Mouse (Mus musculus): ENCODE data around the gene Fam53b.

Gene Fam53b

GRCm38 (mm10) chr7:132813416-132814088 lies at the start of gene Fam53b:
TSS of gene Fam53b (minus strand) at chr7:132813886.
- DNase-seq (ENCODE audit: low spot score in 2 of 2) = peak; percentile 74 to 79

GRCm38 (mm10) chr7:132859042-132859958 lies 45.6 kb upstream of the Fam53b start, which contains the start of gene Abraxas2:
TSS of gene Abraxas2 (plus strand) at chr7:132859225.
- DNase-seq (ENCODE audit: low spot score in 2 of 2) = peak; percentile 86 to 88

GRCm38 (mm10) chr7:132858043-132858608 lies 44.4 kb upstream of the Fam53b start:
- no peak for DNase-seq (ENCODE audit: low spot score in 2 of 2)

GRCm38 (mm10) chr7:132856083-132856482 lies 42.4 kb upstream of the Fam53b start:
- DNase-seq (ENCODE audit: low spot score in 2 of 2) = no peak

GRCm38 (mm10) chr7:132853946-132854345 lies 40.3 kb upstream of the Fam53b start:
- DNase-seq (ENCODE audit: low spot score in 2 of 2) = no peak

- no peak for DNase-seq (ENCODE audit: low spot score in 2 of 2)
Measured at GRCm38 (mm10) chr7:132853361-132853760, 39.7 kb upstream of the Fam53b start.

GRCm38 (mm10) chr7:132852173-132852844 lies 38.6 kb upstream of the Fam53b start, which contains the start of gene Eef1akmt2:
TSS of gene Eef1akmt2 (minus strand) at chr7:132852673.
- DNase-seq (ENCODE audit: low spot score in 2 of 2) = peak; percentile 81 to 86

GRCm38 (mm10) chr7:132843152-132843551 lies 29.5 kb upstream of the Fam53b start:
- no peak for DNase-seq (ENCODE audit: low spot score in 2 of 2)

GRCm38 (mm10) chr7:132842455-132842854 lies 28.8 kb upstream of the Fam53b start:
- DNase-seq (ENCODE audit: low spot score in 2 of 2) = no peak

- no peak for DNase-seq (ENCODE audit: low spot score in 2 of 2)
Measured at GRCm38 (mm10) chr7:132841287-132841686, 27.6 kb upstream of the Fam53b start.

GRCm38 (mm10) chr7:132830955-132831354 lies 17.3 kb upstream of the Fam53b start:
- no peak for DNase-seq (ENCODE audit: low spot score in 2 of 2)

GRCm38 (mm10) chr7:132824346-132825022 lies 10.8 kb upstream of the Fam53b start:
- no peak for DNase-seq (ENCODE audit: low spot score in 2 of 2)

GRCm38 (mm10) chr7:132823832-132824231 lies 10.1 kb upstream of the Fam53b start:
- no peak for DNase-seq (ENCODE audit: low spot score in 2 of 2)

- DNase-seq (ENCODE audit: low spot score in 2 of 2) = no peak
Measured at GRCm38 (mm10) chr7:132820692-132821091, 7.0 kb upstream of the Fam53b start.

GRCm38 (mm10) chr7:132817056-132817455 lies 3.4 kb upstream of the Fam53b start:
- DNase-seq (ENCODE audit: low spot score in 2 of 2) = no peak

GRCm38 (mm10) chr7:132816528-132816927 lies 2.8 kb upstream of the Fam53b start:
- no peak for DNase-seq (ENCODE audit: low spot score in 2 of 2)

- no peak for DNase-seq (ENCODE audit: low spot score in 2 of 2)
Measured at GRCm38 (mm10) chr7:132815081-132815480, 1.4 kb upstream of the Fam53b start.

- no peak for DNase-seq (ENCODE audit: low spot score in 2 of 2)
Measured at GRCm38 (mm10) chr7:132814089-132814450, 384 bp upstream of the Fam53b start.

- DNase-seq (ENCODE audit: low spot score in 2 of 2) = peak in 1 of 2 experiments; percentile 55
Measured at GRCm38 (mm10) chr7:132812619-132813415, 869 bp downstream of the Fam53b start.
